Mouse (Mus musculus) thymus, adult 2 months (tissue): ENCODE measurements around the gene Anln. TPM values are rescaled to one million over a fixed set of nuclear protein-coding genes. Genes with fewer than 3 reads are reported as not detected.
"Not testable (repeated sequence)": the region's sequence is repeated elsewhere in the genome, so short reads cannot be mapped to it uniquely, and the experiment has no call there.

Experiments
- DNase-seq: peaks from one replicate; pipeline ENCODE4 v3.0.0; 2021
- H3K27ac ChIP-seq: fragments of 200-500 bp; 2 replicates; pipeline ENCODE4 v1.5.1; 2012; ENCODE audit warnings: low read length, control low read depth; ENCODE audit not compliant: control insufficient read depth, insufficient read depth
- H3K27me3 ChIP-seq: fragments of 200-500 bp; 2 replicates; pipeline ENCODE4 v1.6.1; 2012; ENCODE audit warnings: mild to moderate bottlenecking, low read length, moderate library complexity, mixed read lengths; ENCODE audit not compliant: control insufficient read depth, insufficient read depth
- H3K36me3 ChIP-seq: fragments of 200-500 bp; 2 replicates; pipeline ENCODE4 v1.6.1; 2012; ENCODE audit warnings: mild to moderate bottlenecking, low read length, moderate library complexity; ENCODE audit not compliant: control insufficient read depth, insufficient read depth
- H3K4me1 ChIP-seq: fragments of 200-500 bp; replicated peaks from 2 replicates; pipeline ENCODE4 v1.6.1; 2012; ENCODE audit warnings: low read length; ENCODE audit not compliant: control insufficient read depth, insufficient read depth
- H3K4me3 ChIP-seq: fragments of 200-500 bp; 2 replicates; pipeline ENCODE4 v1.5.1; 2012; ENCODE audit warnings: mild to moderate bottlenecking, low read length, control low read depth, moderate library complexity; ENCODE audit not compliant: control insufficient read depth, insufficient read depth
- CTCF ChIP-seq: fragments of 200-500 bp; IDR thresholded peaks from 2 replicates; pipeline ENCODE4 v1.5.1; 2012; ENCODE audit warnings: mild to moderate bottlenecking, control low read depth, low read length, moderate library complexity, borderline replicate concordance; ENCODE audit not compliant: control insufficient read depth, poor library complexity, insufficient read depth; ENCODE audit errors: extremely low read depth
- POLR2A ChIP-seq: fragments of 200-500 bp; IDR thresholded peaks from 2 replicates; pipeline ENCODE4 v1.6.1; 2012; ENCODE audit warnings: mild to moderate bottlenecking, low read length, control low read depth, moderate library complexity; ENCODE audit not compliant: control insufficient read depth, poor library complexity, insufficient read depth; ENCODE audit errors: extremely low read depth
- WGBS: fragments of 180-500 bp; shearing (Covaris S2); methylation state at CpG from one replicate; pipeline ENCODE4 v1.1.7; 2018; 5-methylcytosine and 5-hydroxymethylcytosine counted together
- polyA plus RNA-seq: library from polyadenylated mRNA; depleted of rRNA; stranded (reverse); fragments of >200 nt; gene quantifications from 2 replicates; pipeline ENCODE4 v1.2.3, GENCODE M21; 2012

The Anln gene
- polyA plus RNA-seq, 1 experiment: 11.1 TPM

- TF ChIP-seq POLR2A (no peak), CTCF (no peak)
- no peak for DNase-seq
- 90% methylated on average over 6 of the region's 6 CpGs for WGBS
Observed at GRCm38 (mm10) chr9:22417547-22417946, 28.6 kb upstream of the Anln start.

GRCm38 (mm10) chr9:22416187-22416586, 27.2 kb upstream of the Anln start:
- 90% methylated on average over 3 of the region's 3 CpGs for WGBS
- no peaks in the 10 kb centered on the region for H3K27me3 ChIP-seq
- no peaks in the 10 kb centered on the region for H3K36me3 ChIP-seq
- H3K4me3 ChIP-seq: no peak overlapping the region
- peaks cover 3% of the 10 kb centered on the region for H3K4me1 ChIP-seq
- no peak overlapping the region for H3K27ac ChIP-seq
- no peak for DNase-seq
- no peak for TF ChIP-seq CTCF
- no peak for TF ChIP-seq POLR2A

More at GRCm38 (mm10) chr9:22417547-22417946, 28.6 kb upstream of the Anln start:
- Histone ChIP-seq H3K27me3 (no peaks in the 10 kb centered on the region), H3K4me3 (no peak overlapping the region), H3K27ac (no peak overlapping the region), H3K4me1 (no peaks in the 10 kb centered on the region), H3K36me3 (no peaks in the 10 kb centered on the region)

GRCm38 (mm10) chr9:22411002-22411857, 22.2 kb upstream of the Anln start, which contains the start of gene 9530077C05Rik:
9530077C05Rik (plus strand) TSS chr9:22411513.
- 1% methylated on average over 43 of the region's 43 CpGs for WGBS
- Histone ChIP-seq H3K27ac (no peak within 1 kb of the TSS), H3K36me3 (no peaks in the 10 kb centered on the region), H3K27me3 (no peaks in the 10 kb centered on the region), H3K4me3 (peak within 1 kb of the TSS; percentile 47), H3K4me1 (peaks cover 3% of the 10 kb centered on the region)
- peak; percentile 97 for DNase-seq
- TF ChIP-seq CTCF (peak; percentile 93), POLR2A (no peak)

- 87% methylated on average over 7 of the region's 7 CpGs for WGBS
- Histone ChIP-seq H3K27ac (no peak overlapping the region), H3K4me1 (peaks cover 3% of the 10 kb centered on the region), H3K27me3 (no peaks in the 10 kb centered on the region), H3K4me3 (no peak overlapping the region), H3K36me3 (no peaks in the 10 kb centered on the region)
- TF ChIP-seq CTCF (no peak), POLR2A (no peak)
- DNase-seq: no peak
Observed at GRCm38 (mm10) chr9:22409501-22409900, 20.5 kb upstream of the Anln start.

- WGBS: 41% methylated on average over 4 of the region's 4 CpGs
- DNase-seq, H3K27me3 ChIP-seq, H3K4me1 ChIP-seq, H3K36me3 ChIP-seq, H3K4me3 ChIP-seq, H3K27ac ChIP-seq: not testable (repeated sequence)
Observed at GRCm38 (mm10) chr9:22408344-22408743, 19.4 kb upstream of the Anln start.

GRCm38 (mm10) chr9:22407633-22408032, 18.6 kb upstream of the Anln start:
- H3K36me3 ChIP-seq, DNase-seq: not testable (repeated sequence)
- 88% methylated on average over 4 of the region's 4 CpGs for WGBS

GRCm38 (mm10) chr9:22405414-22405813, 16.4 kb upstream of the Anln start:
- 89% methylated on average over 3 of the region's 3 CpGs for whole genome bisulfite sequencing
- TF ChIP-seq CTCF (no peak), POLR2A (no peak)
- Histone ChIP-seq H3K4me3 (no peak overlapping the region), H3K27ac (no peak overlapping the region), H3K27me3 (no peaks in the 10 kb centered on the region), H3K36me3 (no peaks in the 10 kb centered on the region), H3K4me1 (no peaks in the 10 kb centered on the region)
- no peak for DNase-seq

More at GRCm38 (mm10) chr9:22407633-22408032, 18.6 kb upstream of the Anln start:
- not testable (repeated sequence) for H3K4me1 ChIP-seq, H3K4me3 ChIP-seq, H3K27me3 ChIP-seq, H3K27ac ChIP-seq

- DNase-seq, H3K27ac ChIP-seq, H3K4me1 ChIP-seq, H3K4me3 ChIP-seq, H3K36me3 ChIP-seq, H3K27me3 ChIP-seq: not testable (repeated sequence)
- 67% methylated on average over 2 of the region's 2 CpGs for WGBS
Observed at GRCm38 (mm10) chr9:22403501-22403900, 14.5 kb upstream of the Anln start.
